Mouse (Mus musculus) myocyte (in vitro differentiated cells): Measurements from ENCODE around the gene Ppm1e.

ENCODE experiments used
- CEBPB ChIP-seq: IDR thresholded peaks from 2 replicates; pipeline ENCODE4 v1.6.1; 2011; ENCODE audit warnings: mild to moderate bottlenecking, moderate library complexity; ENCODE audit not compliant: poor library complexity, insufficient read depth, severe bottlenecking
- E2F4 ChIP-seq: IDR thresholded peaks from one replicate; pipeline ENCODE4 v1.6.1; 2011; ENCODE audit warnings: mild to moderate bottlenecking, control low read depth, moderate library complexity; ENCODE audit not compliant: insufficient read depth
- MAX ChIP-seq: IDR thresholded peaks from one replicate; pipeline ENCODE4 v1.6.1; 2011; ENCODE audit warnings: low read depth, mild to moderate bottlenecking, control low read depth
- MYOD1 ChIP-seq, 3 experiments: IDR thresholded peaks; one replicate each; pipeline ENCODE4 v1.6.1; 2011; ENCODE audit warnings: control low read depth in 2 of 3, low read depth in 2 of 3, mild to moderate bottlenecking in 2 of 3, moderate library complexity in 1 of 3; ENCODE audit not compliant: insufficient read length in 2 of 3, control insufficient read depth in 1 of 3
- POLR2A ChIP-seq: IDR thresholded peaks from one replicate; pipeline ENCODE4 v1.6.1; 2011; ENCODE audit warnings: low read depth, mild to moderate bottlenecking, control low read depth, moderate library complexity; ENCODE audit not compliant: insufficient read length
- POLR2AphosphoS2 ChIP-seq: IDR thresholded peaks from one replicate; pipeline ENCODE4 v1.6.1; 2011; ENCODE audit warnings: low read depth, control low read depth; ENCODE audit not compliant: insufficient read length
- SRF ChIP-seq: IDR thresholded peaks from one replicate; pipeline ENCODE4 v1.6.1; 2011; ENCODE audit warnings: low read depth; ENCODE audit not compliant: control insufficient read depth, insufficient read length
- TCF12 ChIP-seq: IDR thresholded peaks from one replicate; pipeline ENCODE4 v1.6.1; 2011; ENCODE audit warnings: mild to moderate bottlenecking, control low read depth; ENCODE audit not compliant: poor library complexity, insufficient read depth, severe bottlenecking
- TCF3 ChIP-seq: IDR thresholded peaks from one replicate; pipeline ENCODE4 v1.6.1; 2011; ENCODE audit warnings: low read depth, control low read depth; ENCODE audit not compliant: insufficient read length
- USF1 ChIP-seq: IDR thresholded peaks from one replicate; pipeline ENCODE4 v1.6.1; 2011; ENCODE audit warnings: low read depth, mild to moderate bottlenecking, control low read depth, moderate library complexity

- TF ChIP-seq POLR2A (no peak), MYOD1 (IDR thresholded peaks at IDR 0.05; ENCODE audit: control insufficient read depth in 1 of 3, insufficient read length in 2 of 3, low read depth in 2 of 3) (no peak), POLR2AphosphoS2 (no peak), TCF12 (no peak), USF1 (no peak), MAX (no peak), CEBPB (no peak), SRF (no peak), TCF3 (no peak), E2F4 (no peak)
These were observed 80.0 kb downstream of the Ppm1e start for GRCm38 (mm10) chr11:87278807-87279206.
